Mouse (Mus musculus): ENCODE measurements around the gene Slc22a22. TPM values are rescaled to one million over a fixed set of nuclear protein-coding genes. Genes with fewer than 3 reads are reported as not detected.

Slc22a22 gene
- polyA plus RNA-seq, 1 experiment, result not detected

GRCm38 (mm10) chr15:57398439-57399148 lies 78.8 kb downstream of the Slc22a22 start:
- Histone ChIP-seq H3K27ac (ENCODE audit: insufficient read depth, low read depth, low read length) (no peak overlapping the region), H3K4me3 (ENCODE audit: insufficient read depth, low read depth, low read length) (no peak overlapping the region), H3K4me1 (ENCODE audit: control insufficient read depth, insufficient read depth, low read length) (no peaks in the 10 kb centered on the region)
- WGBS, result 57% methylated on average over 3 of the region's 3 CpGs
- TF ChIP-seq POLR2A (IDR thresholded peaks at IDR 0.05; ENCODE audit: insufficient read depth, low read depth, low read length) (no peak), CTCF (IDR thresholded peaks at IDR 0.05; ENCODE audit: insufficient read depth, low read depth, low read length) (no peak)

- no peak for TF ChIP-seq POLR2A (IDR thresholded peaks at IDR 0.05; ENCODE audit: insufficient read depth, low read depth, low read length)
- no peak for TF ChIP-seq CTCF (IDR thresholded peaks at IDR 0.05; ENCODE audit: insufficient read depth, low read depth, low read length)
- WGBS, result 80% methylated on average over 4 of the region's 4 CpGs
- Histone ChIP-seq H3K4me3 (ENCODE audit: insufficient read depth, low read depth, low read length) (no peak overlapping the region), H3K27ac (ENCODE audit: insufficient read depth, low read depth, low read length) (no peak overlapping the region), H3K4me1 (ENCODE audit: control insufficient read depth, insufficient read depth, low read length) (no peaks in the 10 kb centered on the region)
Observed at GRCm38 (mm10) chr15:57394053-57394452, 83.4 kb downstream of the Slc22a22 start.

- WGBS, result 86% methylated on average over 7 of the region's 7 CpGs
Observed at GRCm38 (mm10) chr15:57380381-57380780, 97.0 kb downstream of the Slc22a22 start.

GRCm38 (mm10) chr15:57366446-57366845 lies 111.0 kb downstream of the Slc22a22 start:
- 23% methylated on average over 1 of the region's 1 CpGs for whole genome bisulfite sequencing
- H3K4me1 ChIP-seq (ENCODE audit: control insufficient read depth, insufficient read depth, low read length), result no peaks in the 10 kb centered on the region

More at GRCm38 (mm10) chr15:57380381-57380780, 97.0 kb downstream of the Slc22a22 start:
- TF ChIP-seq CTCF (IDR thresholded peaks at IDR 0.05; ENCODE audit: insufficient read depth, low read depth, low read length) (no peak), POLR2A (IDR thresholded peaks at IDR 0.05; ENCODE audit: insufficient read depth, low read depth, low read length) (no peak)
- Histone ChIP-seq H3K27ac (ENCODE audit: insufficient read depth, low read depth, low read length) (no peak overlapping the region), H3K4me1 (ENCODE audit: control insufficient read depth, insufficient read depth, low read length) (no peaks in the 10 kb centered on the region), H3K4me3 (ENCODE audit: insufficient read depth, low read depth, low read length) (no peak overlapping the region)

GRCm38 (mm10) chr15:57355278-57355677 lies 122.1 kb downstream of the Slc22a22 start:
- TF ChIP-seq POLR2A (IDR thresholded peaks at IDR 0.05; ENCODE audit: insufficient read depth, low read depth, low read length) (no peak), CTCF (IDR thresholded peaks at IDR 0.05; ENCODE audit: insufficient read depth, low read depth, low read length) (no peak)
- H3K27ac ChIP-seq (ENCODE audit: insufficient read depth, low read depth, low read length), result no peak overlapping the region
- 82% methylated on average over 4 of the region's 4 CpGs for WGBS
- no peak overlapping the region for H3K4me3 ChIP-seq (ENCODE audit: insufficient read depth, low read depth, low read length)
- H3K4me1 ChIP-seq (ENCODE audit: control insufficient read depth, insufficient read depth, low read length), result no peaks in the 10 kb centered on the region

More at GRCm38 (mm10) chr15:57366446-57366845, 111.0 kb downstream of the Slc22a22 start:
- TF ChIP-seq CTCF (IDR thresholded peaks at IDR 0.05; ENCODE audit: insufficient read depth, low read depth, low read length) (no peak), POLR2A (IDR thresholded peaks at IDR 0.05; ENCODE audit: insufficient read depth, low read depth, low read length) (no peak)
- Histone ChIP-seq H3K4me3 (ENCODE audit: insufficient read depth, low read depth, low read length) (no peak overlapping the region), H3K27ac (ENCODE audit: insufficient read depth, low read depth, low read length) (no peak overlapping the region)

- WGBS, result 25% methylated on average over 3 of the region's 3 CpGs
- Histone ChIP-seq H3K4me3 (ENCODE audit: insufficient read depth, low read depth, low read length) (no peak overlapping the region), H3K4me1 (ENCODE audit: control insufficient read depth, insufficient read depth, low read length) (no peaks in the 10 kb centered on the region), H3K27ac (ENCODE audit: insufficient read depth, low read depth, low read length) (no peak overlapping the region)
- TF ChIP-seq CTCF (IDR thresholded peaks at IDR 0.05; ENCODE audit: insufficient read depth, low read depth, low read length), result no peak
- TF ChIP-seq POLR2A (IDR thresholded peaks at IDR 0.05; ENCODE audit: insufficient read depth, low read depth, low read length), result no peak
Observed at GRCm38 (mm10) chr15:57340499-57340898, 136.9 kb downstream of the Slc22a22 start.

- TF ChIP-seq POLR2A (IDR thresholded peaks at IDR 0.05; ENCODE audit: insufficient read depth, low read depth, low read length) (no peak), CTCF (IDR thresholded peaks at IDR 0.05; ENCODE audit: insufficient read depth, low read depth, low read length) (no peak)
- 79% methylated on average over 2 of the region's 2 CpGs for WGBS
Observed at GRCm38 (mm10) chr15:57331326-57331725, 146.1 kb downstream of the Slc22a22 start.

GRCm38 (mm10) chr15:57318001-57318400 lies 159.4 kb downstream of the Slc22a22 start:
- WGBS, result 76% methylated on average over 2 of the region's 2 CpGs

More at GRCm38 (mm10) chr15:57331326-57331725, 146.1 kb downstream of the Slc22a22 start:
- H3K4me3 ChIP-seq (ENCODE audit: insufficient read depth, low read depth, low read length), result no peak overlapping the region
- H3K4me1 ChIP-seq (ENCODE audit: control insufficient read depth, insufficient read depth, low read length), result no peaks in the 10 kb centered on the region
- no peak overlapping the region for H3K27ac ChIP-seq (ENCODE audit: insufficient read depth, low read depth, low read length)

GRCm38 (mm10) chr15:57316486-57316885 lies 160.9 kb downstream of the Slc22a22 start:
- Histone ChIP-seq H3K4me3 (ENCODE audit: insufficient read depth, low read depth, low read length) (no peak overlapping the region), H3K27ac (ENCODE audit: insufficient read depth, low read depth, low read length) (no peak overlapping the region), H3K4me1 (ENCODE audit: control insufficient read depth, insufficient read depth, low read length) (no peaks in the 10 kb centered on the region)
- no peak for TF ChIP-seq CTCF (IDR thresholded peaks at IDR 0.05; ENCODE audit: insufficient read depth, low read depth, low read length)
- no peak for TF ChIP-seq POLR2A (IDR thresholded peaks at IDR 0.05; ENCODE audit: insufficient read depth, low read depth, low read length)
- 38% methylated on average over 2 of the region's 2 CpGs for WGBS

More at GRCm38 (mm10) chr15:57318001-57318400, 159.4 kb downstream of the Slc22a22 start:
- TF ChIP-seq CTCF (IDR thresholded peaks at IDR 0.05; ENCODE audit: insufficient read depth, low read depth, low read length) (no peak), POLR2A (IDR thresholded peaks at IDR 0.05; ENCODE audit: insufficient read depth, low read depth, low read length) (no peak)
- H3K4me1 ChIP-seq (ENCODE audit: control insufficient read depth, insufficient read depth, low read length), result no peaks in the 10 kb centered on the region
- no peak overlapping the region for H3K4me3 ChIP-seq (ENCODE audit: insufficient read depth, low read depth, low read length)
- H3K27ac ChIP-seq (ENCODE audit: insufficient read depth, low read depth, low read length), result no peak overlapping the region

Measured in olfactory bulb, adult 2 months (tissue).